Mouse (Mus musculus) heart, adult 9 months (tissue): ENCODE results near the gene Sirt1.
"Not testable (repeated sequence)": the region's sequence is repeated elsewhere in the genome, so short reads cannot be mapped to it uniquely, and the experiment has no call there.

Experiments used
- DNase-seq, 2 experiments: peaks; one replicate each; pipeline ENCODE4 v3.0.0; 2022; ENCODE audit warnings: low spot score in 2 of 2

Sirt1 gene

DNA sequence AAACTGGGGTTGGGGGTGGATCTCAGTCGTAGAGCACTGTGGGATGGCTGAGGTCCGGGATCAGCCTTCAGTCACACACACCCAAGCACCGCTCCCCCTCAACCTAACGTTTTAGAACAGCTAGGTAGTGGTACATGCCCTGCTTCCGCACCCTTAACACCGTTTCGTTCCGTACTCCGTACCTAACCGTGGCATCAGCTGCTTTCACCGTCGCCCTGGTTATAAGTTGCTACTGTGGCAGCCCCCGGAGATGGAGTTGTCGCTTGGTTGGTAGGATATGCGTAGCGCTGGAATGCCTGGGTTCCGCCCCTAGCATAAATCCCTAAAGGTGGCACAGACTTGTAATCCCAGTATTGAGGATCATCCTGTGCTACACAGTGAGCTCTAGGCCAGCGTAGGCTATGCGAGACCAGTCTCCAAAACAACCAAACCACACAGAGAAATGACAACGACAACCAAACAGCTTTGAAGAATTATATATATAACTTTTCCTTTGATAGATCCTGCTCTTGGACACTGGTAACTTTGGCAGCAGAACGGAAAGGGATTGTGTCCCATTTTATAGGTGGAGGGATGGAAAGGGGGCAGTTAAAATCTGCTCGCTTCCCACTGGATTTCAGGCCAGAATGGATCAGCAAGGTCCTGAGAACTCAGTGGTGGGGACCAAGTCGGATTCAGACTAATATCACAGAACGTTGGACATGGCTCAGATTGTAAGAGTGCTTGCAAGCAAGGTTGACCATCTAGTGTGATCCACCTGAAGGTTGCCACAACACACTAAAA lies at the start of gene Sirt1:
TSS of gene Sirt1 (minus strand) at position 207 of the 783 bp plus-strand sequence.
- DNase-seq: peak in 1 of 2 experiments; percentile 17

DNA sequence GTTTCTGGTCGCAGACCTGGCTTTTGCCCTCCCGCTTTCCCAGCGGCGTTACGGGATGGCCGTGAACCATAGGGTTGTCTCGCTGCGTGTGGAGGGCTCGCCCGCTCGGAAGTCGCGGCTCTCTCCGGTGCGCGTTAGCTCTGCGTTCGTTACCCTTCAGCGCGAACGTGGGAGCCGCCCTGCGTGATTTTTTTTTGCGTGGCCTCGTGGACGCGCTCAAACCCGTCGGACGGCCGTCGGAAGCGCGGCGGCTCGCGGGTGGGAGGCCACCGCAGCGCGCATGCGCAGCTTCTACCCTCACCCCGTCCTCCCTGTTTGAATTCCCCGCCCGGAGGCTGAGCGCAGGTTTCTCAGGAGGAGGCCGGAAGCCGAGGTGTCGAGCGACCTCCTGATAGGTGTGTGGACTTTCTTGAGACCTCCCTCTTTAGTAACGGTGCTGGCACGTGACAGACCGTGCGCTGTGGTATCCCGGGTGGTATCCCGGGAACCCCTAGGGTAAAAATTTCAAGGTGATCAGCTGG lies 48.3 kb upstream of the Sirt1 start, which contains the start of gene Ctnna3:
TSS of gene Ctnna3 (plus strand) at position 314 of the 521 bp plus-strand sequence.
- DNase-seq: peak; percentile 85 to 88

DNA sequence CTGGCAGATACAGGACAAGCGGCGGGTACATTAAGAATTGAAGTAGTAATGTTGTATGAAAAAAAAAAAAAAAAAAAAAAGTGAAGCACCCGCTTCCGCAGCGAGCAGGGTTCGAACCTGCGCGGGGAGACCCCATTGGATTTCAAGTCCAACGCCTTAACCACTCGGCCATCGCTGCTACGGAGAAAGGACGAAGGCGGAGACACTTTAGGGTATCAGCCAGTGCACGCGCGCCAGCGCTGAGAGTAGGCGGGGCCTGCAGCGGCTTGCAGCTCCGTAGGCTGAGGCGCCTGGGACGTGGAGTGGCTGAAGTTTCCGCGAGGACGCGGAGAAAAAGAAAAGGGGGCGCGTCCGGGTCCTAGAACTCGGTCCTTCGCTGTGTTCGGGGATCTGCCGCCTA lies 47.9 kb upstream of the Sirt1 start:
- peak; percentile 92 to 98 for DNase-seq

DNA sequence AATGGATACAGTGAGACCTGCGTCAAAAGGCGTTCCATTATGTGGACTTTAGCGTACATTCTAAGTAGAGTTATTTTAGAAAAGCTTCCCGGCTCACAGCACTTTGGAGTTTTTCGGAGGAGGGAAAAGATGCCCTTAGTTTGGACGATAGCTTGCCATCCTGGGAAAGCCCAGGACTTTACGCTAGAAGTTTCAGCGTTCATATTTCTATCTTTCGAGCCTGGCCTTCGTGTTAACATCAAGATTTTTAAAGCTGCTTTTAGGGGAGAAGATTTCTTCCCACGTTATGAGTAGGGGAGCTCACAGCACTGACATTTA lies 47.5 kb upstream of the Sirt1 start:
- DNase-seq: peak in 1 of 2 experiments; percentile 29

DNA sequence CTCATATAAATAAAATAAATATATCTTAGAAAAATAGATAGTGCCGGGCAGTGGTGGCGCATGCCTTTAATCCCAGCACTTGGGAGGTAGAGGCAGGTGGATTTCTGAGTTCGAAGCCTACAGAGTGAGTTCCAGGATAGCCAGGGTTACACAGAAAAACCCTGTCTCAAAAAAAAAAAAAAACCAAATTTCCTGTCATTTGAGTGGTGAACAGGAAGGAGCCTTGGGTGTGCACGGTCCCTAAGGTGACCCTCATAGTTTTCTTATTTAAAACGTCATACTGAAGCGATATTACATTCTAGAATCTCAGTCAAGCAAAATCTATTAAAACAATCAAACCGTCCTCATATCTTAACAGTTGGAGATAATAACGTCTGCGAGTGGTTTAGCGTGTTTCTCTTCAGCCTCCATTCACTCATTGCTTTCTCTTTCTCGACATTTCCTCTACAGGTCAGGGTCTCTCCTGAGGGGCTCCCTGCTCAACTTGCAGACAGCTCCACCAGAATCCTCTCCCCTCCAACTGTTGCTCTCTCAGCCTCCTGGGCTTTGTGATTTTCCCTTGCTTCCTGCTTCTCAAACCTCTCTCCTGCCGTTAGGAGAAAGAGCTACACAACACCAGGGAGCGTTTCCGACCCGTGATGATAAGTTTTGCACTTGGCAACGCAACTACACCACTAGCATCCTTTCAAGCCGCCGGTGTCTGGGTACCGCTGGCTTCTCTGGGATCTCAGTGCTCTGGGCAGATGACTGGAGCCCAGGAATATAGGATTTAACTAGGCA lies 46.9 kb upstream of the Sirt1 start:
- peak in 1 of 2 experiments; percentile 19 for DNase-seq

DNA sequence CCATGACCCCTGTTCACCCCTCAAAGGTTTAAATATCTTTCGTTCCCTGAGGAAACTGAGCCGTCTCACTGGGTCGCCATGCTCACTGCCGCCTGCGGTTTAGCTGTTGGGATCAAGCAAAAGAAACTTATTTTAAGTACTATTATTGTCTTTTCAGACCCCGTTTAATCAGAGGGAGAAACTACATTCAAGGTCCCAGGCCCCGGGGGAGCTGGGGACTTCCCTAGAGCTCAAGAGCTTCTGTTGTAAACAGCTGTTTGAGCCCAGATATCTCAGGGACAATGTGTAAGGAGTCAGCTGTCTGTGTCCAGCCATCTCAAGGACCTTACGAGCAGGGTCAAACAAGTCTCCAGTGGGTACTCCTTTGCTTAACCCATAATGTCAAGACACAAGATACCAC lies 45.6 kb upstream of the Sirt1 start:
- DNase-seq: no peak

DNA sequence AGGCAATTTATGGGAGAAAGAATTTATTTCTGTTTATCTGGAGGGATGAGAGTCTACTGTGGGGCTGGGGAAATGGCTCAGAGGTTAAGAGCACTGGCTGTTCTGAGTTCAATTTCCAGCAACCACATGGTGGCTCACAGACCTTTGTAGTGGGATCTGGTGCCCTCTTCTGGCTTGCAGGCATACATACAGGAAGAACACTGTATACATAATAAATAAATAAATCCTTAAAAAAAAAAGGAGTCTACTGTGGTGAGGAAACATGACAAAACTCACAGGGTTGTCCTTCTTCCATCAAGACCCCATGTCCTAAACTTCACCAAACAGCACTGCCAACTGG lies 42.9 kb upstream of the Sirt1 start:
- DNase-seq: peak in 1 of 2 experiments; percentile 15

DNA sequence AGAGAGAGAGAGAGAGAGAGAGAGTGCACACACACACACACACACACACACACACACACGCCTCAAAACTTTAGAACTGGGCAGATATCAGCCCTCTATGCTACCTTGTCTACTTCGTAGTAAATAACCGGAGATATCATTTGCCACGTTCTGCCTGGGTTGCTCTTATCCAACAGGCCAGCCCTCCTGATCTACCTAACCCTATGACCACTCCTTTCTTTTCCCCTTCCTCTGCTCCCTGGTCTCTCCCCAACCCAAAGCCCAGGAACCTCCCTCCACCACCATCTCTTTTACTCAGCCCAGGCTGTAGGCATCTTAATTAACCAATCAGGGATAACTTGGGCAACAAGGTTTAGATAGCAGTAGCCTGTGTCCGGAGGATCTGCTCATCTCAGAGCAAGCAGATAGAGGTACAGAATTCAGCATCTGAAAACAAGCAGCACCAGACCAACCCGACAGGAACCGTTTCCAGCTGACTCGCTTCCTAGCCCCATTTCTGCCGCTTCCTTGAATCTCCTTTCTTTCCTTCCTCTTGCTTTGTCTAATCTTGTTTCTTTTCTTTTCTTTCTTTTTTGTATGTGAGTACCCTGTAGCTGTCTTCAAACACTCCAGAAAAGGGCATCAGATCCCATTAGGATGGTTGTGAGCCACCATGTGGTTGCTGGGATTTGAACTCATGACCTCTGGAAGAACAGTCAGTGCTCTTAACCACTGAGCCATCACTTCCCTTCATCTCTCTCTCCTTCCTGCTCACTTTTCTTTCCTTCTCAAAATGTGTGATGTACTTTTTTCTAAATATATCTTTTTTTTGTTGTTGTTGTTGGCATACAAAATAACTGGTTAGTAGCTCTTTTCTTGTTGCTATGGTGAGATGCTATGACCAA lies 42.3 kb upstream of the Sirt1 start:
- no peak for DNase-seq

DNA sequence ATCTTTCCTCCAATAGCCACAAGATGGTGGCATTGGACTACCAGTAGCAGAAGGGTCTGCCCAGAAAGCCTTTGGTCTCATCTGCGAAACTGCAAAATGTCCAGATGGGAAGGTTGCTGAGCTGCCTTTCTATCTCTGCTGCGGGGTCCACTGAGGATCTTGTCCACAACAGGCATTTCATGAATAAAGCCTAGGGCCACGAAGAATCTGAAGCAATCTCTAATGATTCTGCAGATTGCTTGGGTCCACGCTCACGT lies 41.2 kb upstream of the Sirt1 start:
- no peak for DNase-seq

DNA sequence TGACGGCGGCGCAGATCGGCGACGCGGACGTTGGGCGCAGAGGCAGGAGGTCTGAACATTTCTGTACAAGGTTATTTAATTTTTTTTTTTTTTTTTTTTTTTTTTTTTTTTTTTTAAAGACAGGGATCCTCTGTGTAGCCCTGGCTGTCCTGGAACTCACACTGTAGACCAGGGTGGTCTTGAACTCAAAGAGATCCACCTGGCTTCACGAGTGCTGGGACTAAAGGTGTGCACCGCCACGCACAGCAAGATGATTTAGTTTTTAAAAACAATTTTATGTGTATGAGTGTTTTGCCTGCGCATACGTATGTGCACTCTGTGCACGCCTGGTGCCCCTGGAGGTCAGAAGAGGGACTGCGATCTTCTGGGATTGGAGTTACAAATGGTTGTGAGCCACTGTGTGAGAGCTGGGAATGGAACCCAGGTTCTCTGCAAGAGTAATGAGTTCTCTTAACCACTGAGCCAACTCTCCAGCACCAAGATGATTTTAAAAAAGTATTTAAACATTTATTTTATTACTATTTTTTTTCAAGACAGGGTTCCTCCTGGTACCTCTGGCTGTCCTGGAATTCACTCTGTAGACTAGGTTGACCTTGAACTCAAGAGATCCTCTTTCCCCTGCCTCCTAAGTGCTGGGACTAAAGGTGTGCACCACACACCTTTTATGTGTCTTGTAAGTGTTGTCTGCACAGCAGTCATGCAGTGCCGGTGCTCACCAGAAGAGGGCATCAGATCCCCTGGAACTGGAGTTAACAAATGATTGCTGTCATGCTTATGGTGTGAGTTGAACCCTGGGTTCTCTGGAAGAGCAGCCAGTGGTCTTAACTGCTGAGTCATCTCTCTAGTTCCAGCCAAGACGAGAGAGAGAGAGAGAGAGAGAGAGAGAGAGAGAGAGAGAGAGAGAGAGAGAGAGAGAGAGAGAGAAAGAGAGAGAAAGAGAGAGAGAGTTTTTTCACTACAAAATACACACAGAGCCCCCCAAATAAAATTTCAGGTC lies 40.5 kb upstream of the Sirt1 start, which contains the start of gene Gm7075:
TSS of gene Gm7075 (minus strand) at position 51 of the 997 bp plus-strand sequence.
- DNase-seq: no peak

DNA sequence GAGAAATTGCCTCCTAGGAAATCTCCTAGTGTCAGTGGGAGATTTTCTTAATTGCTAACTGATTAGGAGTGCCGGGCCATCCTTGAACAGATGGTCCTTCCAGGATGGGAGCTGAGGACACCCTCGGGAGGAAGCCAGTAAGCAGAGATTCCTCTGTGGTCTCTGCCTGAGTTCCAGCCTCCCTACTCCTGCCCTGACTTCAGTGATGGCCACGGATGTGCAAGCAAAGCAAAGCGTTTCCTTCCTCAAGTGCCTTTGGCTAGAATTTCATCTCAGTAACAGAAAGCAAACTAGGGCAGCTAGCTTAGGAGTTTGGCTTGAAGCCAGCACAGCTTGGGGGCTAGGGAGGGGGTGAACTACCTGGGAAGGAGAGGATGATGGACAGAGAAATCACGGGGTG lies 35.6 kb upstream of the Sirt1 start:
- no peak for DNase-seq

DNA sequence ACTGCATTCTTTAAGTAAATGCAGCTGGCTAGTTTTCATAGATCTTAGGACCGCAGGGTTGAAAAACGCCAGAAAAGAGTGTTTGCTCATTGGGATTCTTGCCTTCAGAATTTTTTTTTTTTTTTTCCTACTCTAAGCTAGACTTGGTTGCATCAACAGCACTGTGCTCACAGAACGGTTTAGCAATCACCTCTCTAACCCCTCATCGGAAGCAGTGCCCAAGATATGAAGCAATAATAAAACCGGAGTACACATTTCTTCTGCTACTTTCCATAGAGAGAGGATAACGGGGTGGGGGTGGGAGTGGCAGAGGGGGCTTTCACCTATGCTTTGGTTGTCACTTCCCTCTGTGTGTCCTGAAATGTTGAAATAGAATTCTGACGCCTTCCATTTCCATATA lies 34.3 kb upstream of the Sirt1 start:
- DNase-seq: no peak

DNA sequence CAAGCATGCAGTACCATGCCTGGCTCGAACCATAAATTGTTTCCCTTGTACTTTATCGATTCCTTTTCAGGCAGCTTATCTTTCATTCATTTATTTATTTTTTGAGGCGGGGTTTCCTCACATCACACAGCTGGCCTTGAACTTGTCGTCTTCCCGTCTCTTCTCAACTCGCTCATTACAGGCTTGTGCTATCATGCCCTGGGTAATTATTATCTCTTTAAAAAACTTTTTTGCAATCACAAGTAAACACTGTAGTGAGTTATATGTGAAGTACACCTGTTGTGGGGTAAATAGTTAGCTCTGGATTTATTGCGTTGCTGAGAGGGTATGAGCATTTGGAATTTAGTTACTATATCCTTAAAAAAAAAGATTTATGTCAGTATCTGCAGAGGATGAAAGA lies 33.8 kb upstream of the Sirt1 start:
- DNase-seq: no peak

DNA sequence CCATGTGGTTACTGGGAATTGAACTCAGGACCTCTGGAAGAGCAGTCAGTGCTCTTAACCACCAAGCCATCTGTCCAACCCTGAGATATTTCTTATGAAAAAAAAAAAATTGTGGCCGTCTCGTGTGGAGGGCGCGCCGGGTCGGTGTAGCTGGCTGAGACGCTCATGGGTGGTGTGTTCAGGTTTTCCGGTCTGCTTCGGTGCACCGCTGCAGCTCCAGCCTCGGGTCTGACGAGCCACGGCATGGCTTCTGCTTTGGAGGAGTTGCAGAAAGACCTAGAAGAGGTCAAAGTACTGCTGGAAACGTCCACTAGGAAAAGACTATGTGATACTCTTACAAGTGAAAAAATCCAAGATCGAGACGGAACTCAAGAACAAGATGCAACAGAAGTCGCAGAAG lies 31.3 kb upstream of the Sirt1 start:
- no peak for DNase-seq

DNA sequence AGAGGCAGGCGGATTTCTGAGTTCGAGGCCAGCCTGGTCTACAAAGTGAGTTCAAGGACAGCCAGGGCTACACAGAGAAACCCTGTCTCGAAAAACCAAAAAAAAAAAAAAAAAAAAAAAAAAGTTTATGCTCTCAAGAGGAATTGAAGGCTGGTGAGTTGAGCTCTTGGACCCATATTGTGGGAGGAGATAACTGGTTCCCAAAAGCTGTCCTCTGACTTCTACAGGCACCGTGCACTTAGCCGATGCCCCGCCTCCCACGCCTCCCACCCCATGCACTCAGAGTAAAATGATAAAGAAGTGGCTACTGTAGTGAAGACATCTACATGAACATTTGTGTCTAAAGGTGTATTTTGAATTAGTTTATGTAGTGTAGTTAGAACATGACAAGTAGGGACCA lies 30.2 kb upstream of the Sirt1 start:
- DNase-seq: not testable (repeated sequence)

DNA sequence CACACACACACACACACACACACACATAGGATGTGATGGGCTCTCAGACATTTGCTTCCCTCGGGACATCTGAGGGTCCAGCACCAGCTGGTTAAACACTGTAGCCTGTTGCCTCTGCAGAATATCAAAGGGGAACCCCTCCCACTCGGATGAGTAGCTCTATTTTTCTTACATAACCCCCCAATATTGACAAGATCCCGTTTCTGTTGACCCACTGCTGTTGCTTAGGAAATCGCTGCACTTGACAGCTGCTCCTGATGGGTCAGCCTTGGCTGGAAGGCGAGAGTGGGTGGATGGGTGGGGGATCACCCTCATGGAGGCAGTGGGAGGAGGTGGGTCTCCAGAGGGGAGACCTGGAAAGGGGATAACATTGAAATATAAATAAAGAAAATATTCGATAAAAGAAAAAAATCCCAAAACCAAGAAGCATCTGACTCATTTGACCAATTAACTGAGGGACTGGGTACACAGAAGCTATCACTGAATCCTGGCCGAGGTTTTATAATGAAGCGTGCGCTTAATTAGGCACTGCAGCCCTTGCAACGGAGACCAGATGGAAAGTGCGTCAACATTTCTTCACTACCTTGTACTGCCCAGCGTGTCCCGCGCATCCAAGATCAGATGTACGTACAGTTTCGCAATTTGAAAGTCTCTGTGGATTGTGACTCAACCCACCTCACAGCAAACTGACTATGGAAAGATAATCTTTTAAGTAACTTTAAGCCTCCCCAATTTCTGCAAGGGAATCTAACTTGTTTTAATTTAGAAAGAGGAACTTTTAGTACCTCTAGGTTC lies 28.9 kb upstream of the Sirt1 start:
- no peak for DNase-seq

DNA sequence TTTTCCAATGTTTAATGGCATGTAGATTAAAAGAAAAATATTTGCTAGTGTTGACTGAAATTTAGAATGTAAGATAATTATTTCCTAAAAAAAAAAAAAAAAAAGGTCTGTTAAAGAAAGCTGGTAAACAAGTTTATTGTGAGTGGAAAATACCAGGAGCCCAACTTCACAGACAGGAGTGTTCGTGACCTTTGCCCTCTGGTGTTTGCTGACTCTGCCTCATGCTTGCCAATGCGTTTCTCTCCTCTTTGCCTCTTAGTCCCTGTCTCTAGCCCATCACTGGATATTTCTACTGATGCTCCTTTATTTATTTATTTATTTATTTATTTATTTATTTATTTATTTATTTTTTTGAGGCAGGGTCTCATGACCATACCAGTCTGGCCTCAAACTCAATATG lies 22.1 kb upstream of the Sirt1 start:
- no peak for DNase-seq

DNA sequence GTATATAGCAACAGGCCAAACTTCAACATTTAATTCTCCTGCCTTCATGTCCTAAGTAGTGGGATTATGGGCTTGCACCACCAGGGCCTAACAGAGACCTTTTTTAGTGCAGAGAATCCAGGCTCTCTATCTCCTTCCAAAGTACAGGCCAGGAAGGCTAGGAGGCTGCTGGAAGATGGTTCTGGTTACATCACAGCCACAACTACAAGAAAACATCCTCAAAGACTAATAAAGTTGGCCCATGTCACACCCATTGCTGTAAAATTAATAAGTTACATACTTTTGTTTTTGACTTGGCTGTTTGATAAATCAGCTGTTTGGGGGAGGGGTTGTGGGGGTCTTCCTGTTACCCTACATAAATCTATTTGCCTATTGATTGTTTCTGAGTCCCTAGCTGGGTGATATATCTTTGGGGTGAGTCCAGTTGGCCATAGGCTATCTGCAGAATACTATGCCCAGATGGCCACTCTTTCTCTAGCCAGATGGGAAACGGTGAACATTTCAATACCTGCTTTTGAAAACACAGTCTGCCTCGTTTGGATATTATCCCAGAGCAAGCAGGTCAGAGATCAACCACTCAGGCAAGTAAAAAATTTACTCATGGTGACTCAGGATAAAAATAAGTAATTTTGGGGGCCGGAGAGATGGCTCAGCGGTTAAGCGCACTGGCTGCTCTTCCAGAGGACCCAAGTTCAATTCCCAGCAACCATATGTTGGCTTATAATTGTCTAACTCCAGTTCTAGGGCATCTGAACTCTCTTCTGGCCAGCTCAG lies 21.4 kb upstream of the Sirt1 start:
- DNase-seq: no peak

DNA sequence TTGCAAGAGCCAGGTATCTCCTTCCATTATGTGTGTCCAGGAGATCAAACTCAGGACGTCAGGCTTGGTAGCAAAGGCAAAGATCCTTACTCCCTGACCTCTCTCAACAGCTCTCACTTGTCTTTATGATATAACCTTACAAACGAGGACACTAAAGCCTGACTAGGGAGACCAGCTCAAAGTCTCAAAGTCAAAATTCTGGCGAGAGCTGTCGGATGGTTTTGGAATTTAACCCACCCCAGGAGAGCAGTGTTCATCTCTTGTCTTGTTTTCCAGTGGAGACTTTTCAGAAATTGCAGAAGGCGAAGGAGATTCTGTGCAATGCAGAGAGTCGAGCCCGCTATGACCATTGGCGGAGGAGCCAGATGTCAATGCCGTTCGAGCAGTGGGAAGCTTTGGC lies 15.5 kb upstream of the Sirt1 start:
- DNase-seq: no peak
